Mouse (Mus musculus) right cerebral cortex, adult 2 months (tissue): ENCODE results near the gene Cacna2d2.

ENCODE experiments used
- DNase-seq, 2 experiments: peaks; one replicate each; pipeline ENCODE4 v3.0.0; 2021 to 2022; ENCODE audit warnings: low spot score in 2 of 2

Gene Cacna2d2

DNA sequence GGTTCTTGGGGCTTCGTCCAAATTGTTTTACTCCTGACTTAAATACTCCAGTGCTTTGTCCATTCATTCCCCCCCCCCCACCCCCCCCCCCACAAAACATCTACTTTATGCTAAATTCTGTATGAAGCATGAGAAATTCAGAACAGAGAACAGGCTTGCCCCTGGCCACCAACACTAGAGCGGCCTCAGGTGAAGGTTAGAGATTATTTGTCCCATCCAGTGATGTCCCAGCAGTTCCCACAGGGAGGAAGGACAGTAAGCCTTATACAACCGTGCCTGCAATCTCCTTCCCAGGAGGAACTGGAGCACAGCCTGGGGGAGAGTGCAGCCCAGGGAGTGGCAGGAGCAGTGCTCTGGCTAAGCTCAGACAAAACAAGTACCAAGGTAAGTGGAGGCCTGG, 179.2 kb downstream of the Cacna2d2 start, which contains the start of gene Naa80:
Gene Naa80, plus strand, starts transcription at position 301 of the 400 bp plus-strand sequence.
- no peak for DNase-seq
